Mouse (Mus musculus) embryonic facial prominence, embryonic 15.5 days (tissue): ENCODE measurements around the gene AL731706.1. TPM values are rescaled to one million over a fixed set of nuclear protein-coding genes. Genes with fewer than 3 reads are reported as not detected.
"Not testable (repeated sequence)": the region's sequence is repeated elsewhere in the genome, so short reads cannot be mapped to it uniquely, and the experiment has no call there.

Source experiments
- ATAC-seq: fragments of 200-750 bp; cut with Nextera tagmentation; 2 replicates; pipeline ENCODE4 v1.8.0; 2017; ENCODE audit warnings: low read depth, moderate TSS enrichment; ENCODE audit not compliant: insufficient number of reproducible peaks, low FRiP score, low TSS enrichment
- H3K27ac ChIP-seq: fragments of 300-500 bp; sonication (generic); replicated peaks from 2 replicates; pipeline ENCODE4 v1.5.1; 2015; ENCODE audit warnings: mild to moderate bottlenecking, inconsistent platforms
- H3K27me3 ChIP-seq: fragments of 300-500 bp; sonication (generic); 2 replicates; pipeline ENCODE4 v1.6.1; 2015; ENCODE audit warnings: inconsistent platforms
- H3K36me3 ChIP-seq: fragments of 300-500 bp; sonication (generic); 2 replicates; pipeline ENCODE4 v1.6.1; 2015; ENCODE audit warnings: mild to moderate bottlenecking, inconsistent platforms
- H3K4me1 ChIP-seq: fragments of 300-500 bp; sonication (generic); 2 replicates; pipeline ENCODE4 v1.6.1; 2015; ENCODE audit warnings: inconsistent platforms
- H3K4me2 ChIP-seq: fragments of 300-500 bp; sonication (generic); replicated peaks from 2 replicates; pipeline ENCODE4 v1.6.1; 2015; ENCODE audit warnings: mild to moderate bottlenecking, inconsistent platforms
- H3K4me3 ChIP-seq: fragments of 300-500 bp; sonication (generic); replicated peaks from 2 replicates; pipeline ENCODE4 v1.5.1; 2015; ENCODE audit warnings: mild to moderate bottlenecking, inconsistent platforms
- H3K9ac ChIP-seq: fragments of 300-500 bp; sonication (generic); 2 replicates; pipeline ENCODE4 v1.6.1; 2015; ENCODE audit warnings: inconsistent platforms
- H3K9me3 ChIP-seq: fragments of 300-500 bp; sonication (generic); replicated peaks from 2 replicates; pipeline ENCODE4 v1.6.1; 2016; ENCODE audit warnings: inconsistent platforms
- WGBS: fragments of 180-500 bp; shearing (Covaris S2); methylation state at CpG from one replicate; pipeline ENCODE4 v1.1.7; 2015; 5-methylcytosine and 5-hydroxymethylcytosine counted together
- polyA plus RNA-seq: library from polyadenylated mRNA; unstranded; fragments of >200 nt; fragmentation: Nextera tagmentation; extraction: Ambion mirVana; gene quantifications from 2 replicates; pipeline ENCODE4 v1.2.1, GENCODE M21; 2015

Gene AL731706.1
- polyA plus RNA-seq, 1 experiment from 2014 or later, result 27.8 TPM

- WGBS, result 47% methylated on average over 3 of the region's 3 CpGs
- Histone ChIP-seq H3K36me3 (no peaks in the 10 kb centered on the region), H3K27me3 (no peaks in the 10 kb centered on the region), H3K4me1 (peaks cover 6% of the 10 kb centered on the region; the same call in 1 of the 2 replicates), H3K9ac (no peak overlapping the region), H3K27ac (no peak overlapping the region), H3K4me2 (no peak overlapping the region), H3K9me3 (no peaks in the 10 kb centered on the region), H3K4me3 (no peak overlapping the region)
- ATAC-seq, result no peak
Observed at GRCm38 (mm10) chr2:136908596-136908995, 17.4 kb upstream of the AL731706.1 start.

- ATAC-seq, result no peak
- Histone ChIP-seq H3K4me1 (no peaks in the 10 kb centered on the region), H3K36me3 (no peaks in the 10 kb centered on the region), H3K27me3 (no peaks in the 10 kb centered on the region), H3K27ac (no peak overlapping the region), H3K9ac (no peak overlapping the region), H3K4me3 (no peak overlapping the region), H3K4me2 (no peak overlapping the region), H3K9me3 (no peaks in the 10 kb centered on the region)
- WGBS, result 57% methylated on average over 2 of the region's 2 CpGs
Observed at GRCm38 (mm10) chr2:136896131-136896530, 4.9 kb upstream of the AL731706.1 start.

GRCm38 (mm10) chr2:136894494-136894893, 3.3 kb upstream of the AL731706.1 start:
- no peak overlapping the region for H3K27ac ChIP-seq
- WGBS, result 87% methylated on average over 2 of the region's 2 CpGs
- ATAC-seq, result no peak
- H3K36me3 ChIP-seq, result no peaks in the 10 kb centered on the region
- H3K4me2 ChIP-seq, result no peak overlapping the region
- H3K4me1 ChIP-seq, result peaks cover 5% of the 10 kb centered on the region
- no peak overlapping the region for H3K4me3 ChIP-seq
- no peaks in the 10 kb centered on the region for H3K27me3 ChIP-seq
- H3K9me3 ChIP-seq, result no peaks in the 10 kb centered on the region
- H3K9ac ChIP-seq, result no peak overlapping the region

- ATAC-seq, result peak; percentile 85
- Histone ChIP-seq H3K36me3 (no peaks in the 10 kb centered on the region), H3K4me2 (peak overlapping the region; percentile 45)
Observed at GRCm38 (mm10) chr2:136891951-136892371, 772 bp upstream of the AL731706.1 start.

GRCm38 (mm10) chr2:136890716-136891067, 497 bp downstream of the AL731706.1 start:
- Histone ChIP-seq H3K4me2 (peak overlapping the region; percentile 50), H3K27ac (peak overlapping the region; percentile 97), H3K4me3 (peak overlapping the region; percentile 83), H3K9ac (peak overlapping the region; percentile 59)
- H3K9me3 ChIP-seq, H3K4me1 ChIP-seq, H3K27me3 ChIP-seq, H3K36me3 ChIP-seq: not testable (repeated sequence)
- WGBS, result 6% methylated on average over 15 of the region's 15 CpGs
- peak; percentile 40 for ATAC-seq

More at GRCm38 (mm10) chr2:136891951-136892371, 772 bp upstream of the AL731706.1 start:
- Histone ChIP-seq H3K27me3 (no peaks in the 10 kb centered on the region), H3K4me3 (peak overlapping the region; percentile 83), H3K9ac (peak overlapping the region; percentile 53), H3K4me1 (peaks cover 5% of the 10 kb centered on the region), H3K27ac (peak overlapping the region; percentile 97), H3K9me3 (no peaks in the 10 kb centered on the region)
- under 1% methylated on average over 23 of the region's 23 CpGs for WGBS

GRCm38 (mm10) chr2:136886846-136887245, 4.3 kb downstream of the AL731706.1 start:
- Histone ChIP-seq H3K27me3 (no peaks in the 10 kb centered on the region), H3K9ac (no peak overlapping the region), H3K9me3 (no peaks in the 10 kb centered on the region), H3K4me3 (no peak overlapping the region), H3K27ac (no peak overlapping the region), H3K4me1 (peaks cover 5% of the 10 kb centered on the region), H3K36me3 (peaks cover 18% of the 10 kb centered on the region), H3K4me2 (no peak overlapping the region)
- no peak for ATAC-seq
- 48% methylated on average over 4 of the region's 4 CpGs for WGBS

GRCm38 (mm10) chr2:136885579-136885978, 5.6 kb downstream of the AL731706.1 start, which contains the start of gene AL731706.2:
Gene AL731706.2 (minus strand): TSS chr2:136885679.
- no peaks in the 10 kb centered on the region for H3K9me3 ChIP-seq
- H3K4me2 ChIP-seq, result no peak within 1 kb of the TSS
- H3K36me3 ChIP-seq, result peaks cover 29% of the 10 kb centered on the region
- ATAC-seq, result no peak
- 95% methylated on average over 2 of the region's 2 CpGs for WGBS
- H3K9ac ChIP-seq, result no peak within 1 kb of the TSS
- H3K4me1 ChIP-seq, result peaks cover 5% of the 10 kb centered on the region
- H3K27me3 ChIP-seq, result no peaks in the 10 kb centered on the region
- no peak within 1 kb of the TSS for H3K27ac ChIP-seq
- no peak within 1 kb of the TSS for H3K4me3 ChIP-seq

- ATAC-seq, result no peak
- no peak overlapping the region for H3K27ac ChIP-seq
- no peak overlapping the region for H3K9ac ChIP-seq
- 32% methylated on average over 5 of the region's 5 CpGs for WGBS
- no peaks in the 10 kb centered on the region for H3K9me3 ChIP-seq
- H3K4me3 ChIP-seq, result no peak overlapping the region
- no peaks in the 10 kb centered on the region for H3K36me3 ChIP-seq
- no peaks in the 10 kb centered on the region for H3K4me1 ChIP-seq
- H3K27me3 ChIP-seq, result no peaks in the 10 kb centered on the region
- H3K4me2 ChIP-seq, result no peak overlapping the region
Observed at GRCm38 (mm10) chr2:136854543-136855388, 36.4 kb downstream of the AL731706.1 start.

- 73% methylated on average over 3 of the region's 3 CpGs for WGBS
- Histone ChIP-seq H3K4me1 (no peaks in the 10 kb centered on the region), H3K9me3 (no peaks in the 10 kb centered on the region), H3K4me3 (no peak overlapping the region), H3K27me3 (no peaks in the 10 kb centered on the region), H3K4me2 (no peak overlapping the region), H3K36me3 (no peaks in the 10 kb centered on the region), H3K9ac (no peak overlapping the region), H3K27ac (no peak overlapping the region)
- ATAC-seq, result no peak
Observed at GRCm38 (mm10) chr2:136850366-136850765, 40.8 kb downstream of the AL731706.1 start.

GRCm38 (mm10) chr2:136837994-136838393, 53.2 kb downstream of the AL731706.1 start:
- ATAC-seq, result no peak
- Histone ChIP-seq H3K4me1 (no peaks in the 10 kb centered on the region), H3K4me3 (no peak overlapping the region), H3K9me3 (no peaks in the 10 kb centered on the region), H3K4me2 (no peak overlapping the region), H3K27me3 (no peaks in the 10 kb centered on the region), H3K27ac (no peak overlapping the region), H3K36me3 (no peaks in the 10 kb centered on the region), H3K9ac (no peak overlapping the region)
- WGBS, result 49% methylated on average over 1 of the region's 1 CpGs

GRCm38 (mm10) chr2:136835882-136836281, 55.3 kb downstream of the AL731706.1 start:
- no peak overlapping the region for H3K4me3 ChIP-seq
- 67% methylated on average over 3 of the region's 3 CpGs for WGBS
- H3K4me1 ChIP-seq, result no peaks in the 10 kb centered on the region
- H3K36me3 ChIP-seq, result no peaks in the 10 kb centered on the region
- no peaks in the 10 kb centered on the region for H3K9me3 ChIP-seq
- no peaks in the 10 kb centered on the region for H3K27me3 ChIP-seq
- H3K9ac ChIP-seq, result no peak overlapping the region
- no peak for ATAC-seq
- no peak overlapping the region for H3K27ac ChIP-seq
- H3K4me2 ChIP-seq, result no peak overlapping the region

GRCm38 (mm10) chr2:136834715-136835075, 56.5 kb downstream of the AL731706.1 start:
- no peaks in the 10 kb centered on the region for H3K9me3 ChIP-seq
- H3K27me3 ChIP-seq, result no peaks in the 10 kb centered on the region
- H3K4me2 ChIP-seq, result no peak overlapping the region
- no peak overlapping the region for H3K27ac ChIP-seq
- H3K4me1 ChIP-seq, result no peaks in the 10 kb centered on the region
- no peaks in the 10 kb centered on the region for H3K36me3 ChIP-seq
- no peak overlapping the region for H3K4me3 ChIP-seq
- ATAC-seq, result no peak
- 77% methylated on average over 1 of the region's 1 CpGs for WGBS
- H3K9ac ChIP-seq, result no peak overlapping the region
